Mouse (Mus musculus): Measurements from ENCODE around the gene Hsd11b1.

- no peak for TF ChIP-seq CTCF (IDR thresholded peaks at IDR 0.05; ENCODE audit: extremely low read depth, insufficient read length, insufficient replicate concordance, low read depth, low read length)
- TF ChIP-seq POLR2A (IDR thresholded peaks at IDR 0.05; ENCODE audit: low read depth, low read length) = peak; percentile 91
Observed at GRCm38 (mm10) chr1:193172991-193173809, 90.7 kb downstream of the Hsd11b1 start.
